Mouse (Mus musculus) testis, adult 2 months (tissue): ENCODE measurements at regions not wholly inside any gene's neighbourhood (a gene's known extent, or its start where the extent isn't known, plus 50 kb on each side); places are given as distances from the start of the nearest gene placed in this dataset.

Source experiments
- H3K27ac ChIP-seq: fragments of 200-500 bp; 2 replicates; pipeline ENCODE4 v1.5.1; 2012; ENCODE audit warnings: low read depth, low read length; ENCODE audit not compliant: control insufficient read depth, insufficient read depth
- H3K27me3 ChIP-seq: fragments of 200-500 bp; 2 replicates; pipeline ENCODE4 v1.6.1; 2012; ENCODE audit warnings: mild to moderate bottlenecking, low read length, moderate library complexity; ENCODE audit not compliant: control insufficient read depth, insufficient read depth
- H3K36me3 ChIP-seq: fragments of 200-500 bp; 2 replicates; pipeline ENCODE4 v1.6.1; 2012; ENCODE audit warnings: mild to moderate bottlenecking, low read length; ENCODE audit not compliant: control insufficient read depth, insufficient read depth
- H3K4me1 ChIP-seq: fragments of 200-500 bp; 2 replicates; pipeline ENCODE4 v1.6.1; 2012; ENCODE audit warnings: low read length; ENCODE audit not compliant: control insufficient read depth, insufficient read depth
- H3K4me3 ChIP-seq: fragments of 200-500 bp; 2 replicates; pipeline ENCODE4 v1.5.1; 2012; ENCODE audit warnings: low read depth, mild to moderate bottlenecking, low read length, moderate library complexity, mixed read lengths; ENCODE audit not compliant: control insufficient read depth
- CTCF ChIP-seq: fragments of 200-500 bp; IDR thresholded peaks from 2 replicates; pipeline ENCODE4 v1.5.1; 2012; ENCODE audit warnings: low read depth, mild to moderate bottlenecking, inconsistent platforms, low read length, moderate library complexity; ENCODE audit not compliant: control insufficient read depth, insufficient read depth, insufficient replicate concordance
- POLR2A ChIP-seq: fragments of 200-500 bp; IDR thresholded peaks from 2 replicates; pipeline ENCODE4 v1.6.1; 2012; ENCODE audit warnings: low read depth, mild to moderate bottlenecking, inconsistent platforms, low read length, moderate library complexity; ENCODE audit not compliant: control insufficient read depth

DNA sequence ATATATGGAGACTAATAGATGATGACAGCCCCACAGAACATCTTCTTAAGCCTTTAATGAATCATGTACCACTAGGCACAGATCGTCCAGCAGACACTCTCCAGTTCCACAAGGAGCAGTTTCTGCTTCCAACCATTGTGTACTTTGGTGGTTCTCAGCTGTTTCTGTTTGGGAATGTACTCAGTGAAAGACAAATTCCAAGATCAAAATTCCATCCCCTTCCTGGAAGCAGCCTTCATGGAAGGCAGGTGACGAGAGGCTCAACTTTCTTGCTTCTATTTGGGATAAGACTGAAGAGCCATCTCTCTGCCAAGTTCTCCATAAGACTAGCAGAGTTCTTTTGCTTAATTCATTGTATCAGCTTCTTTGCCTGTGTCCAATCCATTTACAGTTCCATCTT is 444.0 kb upstream of the Klf4 start:
- Histone ChIP-seq H3K27ac (no peak overlapping the region), H3K27me3 (no peaks in the 10 kb centered on the region), H3K36me3 (no peaks in the 10 kb centered on the region), H3K4me3 (no peak overlapping the region), H3K4me1 (no peaks in the 10 kb centered on the region)
- TF ChIP-seq CTCF (no peak), POLR2A (no peak)

DNA sequence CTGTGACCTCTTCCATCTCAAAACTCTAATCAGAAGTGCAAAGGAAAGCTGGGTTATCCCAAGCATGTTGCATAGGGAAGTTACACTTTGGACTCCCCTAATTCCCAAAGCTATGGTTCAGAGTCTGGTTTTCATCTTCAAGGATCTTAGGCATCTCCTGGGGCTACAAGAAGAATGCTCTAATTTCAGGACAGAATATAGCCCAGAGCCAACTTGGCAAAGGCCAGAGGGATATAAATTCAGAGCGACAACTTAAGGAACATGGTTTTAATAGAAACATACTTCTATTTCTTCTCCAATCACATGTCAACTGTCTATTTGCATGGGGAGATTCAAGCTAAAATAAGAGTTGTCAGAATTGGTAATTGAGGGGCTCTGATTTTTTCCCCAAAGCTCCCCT is 441.4 kb upstream of the Klf4 start:
- H3K4me3 ChIP-seq = no peak overlapping the region

DNA sequence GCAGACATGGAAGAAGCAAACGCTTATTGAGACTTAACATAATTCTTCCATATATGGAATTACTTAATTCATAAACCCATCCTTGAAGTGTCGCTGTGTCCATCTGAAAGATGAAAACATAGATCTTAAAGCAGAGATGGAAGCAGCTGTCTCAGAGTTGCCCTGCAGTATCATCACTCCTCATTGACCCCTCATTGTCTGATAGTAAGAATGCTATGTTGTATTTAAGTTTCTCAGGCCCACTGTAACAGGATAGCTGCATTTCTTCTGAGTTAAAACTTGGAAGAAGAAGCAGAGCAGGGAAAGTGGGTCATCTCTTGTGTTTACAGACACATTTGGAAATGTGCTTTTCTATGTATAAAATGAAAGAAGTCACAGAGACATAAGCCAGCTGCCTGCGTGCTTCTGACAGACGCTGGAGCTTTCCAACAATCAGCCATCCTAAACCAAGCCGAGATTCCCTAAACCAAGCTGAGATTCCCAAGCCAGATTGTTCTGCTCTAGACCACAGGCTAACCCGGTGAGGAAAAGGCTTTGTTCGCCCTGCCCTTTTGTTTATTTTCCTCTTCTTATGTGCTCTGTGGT is 440.1 kb upstream of the Klf4 start:
- no peak overlapping the region for H3K4me3 ChIP-seq
- no peaks in the 10 kb centered on the region for H3K27me3 ChIP-seq
- H3K4me1 ChIP-seq = no peaks in the 10 kb centered on the region
- TF ChIP-seq CTCF (no peak), POLR2A (no peak)
- H3K27ac ChIP-seq = no peak overlapping the region
- no peaks in the 10 kb centered on the region for H3K36me3 ChIP-seq

More for the DNA sequence above, 441.4 kb upstream of the Klf4 start:
- Histone ChIP-seq H3K27me3 (no peaks in the 10 kb centered on the region), H3K4me1 (no peaks in the 10 kb centered on the region), H3K27ac (no peak overlapping the region), H3K36me3 (no peaks in the 10 kb centered on the region)
- TF ChIP-seq POLR2A = no peak
- TF ChIP-seq CTCF = no peak

DNA sequence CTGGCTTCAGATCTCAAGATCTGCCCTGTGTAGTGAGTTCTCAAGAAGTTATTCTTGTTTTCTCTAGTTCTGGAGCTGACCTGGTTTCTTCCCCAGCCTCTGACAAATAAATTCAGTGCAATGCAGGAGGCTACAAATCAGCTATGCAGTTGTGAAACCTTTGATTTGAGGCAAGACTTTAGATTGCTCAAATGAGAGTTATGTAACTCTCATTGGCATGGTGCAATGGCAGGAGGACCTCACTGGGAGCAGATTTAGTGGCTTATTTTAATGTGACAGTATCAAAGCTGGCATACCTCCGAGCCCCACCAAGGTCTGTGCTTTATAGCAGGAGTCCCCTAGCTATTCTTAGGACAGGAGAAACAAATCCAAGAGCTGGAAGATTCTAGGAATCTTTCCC is 427.8 kb upstream of the Klf4 start:
- no peaks in the 10 kb centered on the region for H3K36me3 ChIP-seq
- no peak overlapping the region for H3K27ac ChIP-seq
- no peaks in the 10 kb centered on the region for H3K27me3 ChIP-seq
- H3K4me1 ChIP-seq = no peaks in the 10 kb centered on the region
- no peak overlapping the region for H3K4me3 ChIP-seq
- TF ChIP-seq CTCF (no peak), POLR2A (no peak)

DNA sequence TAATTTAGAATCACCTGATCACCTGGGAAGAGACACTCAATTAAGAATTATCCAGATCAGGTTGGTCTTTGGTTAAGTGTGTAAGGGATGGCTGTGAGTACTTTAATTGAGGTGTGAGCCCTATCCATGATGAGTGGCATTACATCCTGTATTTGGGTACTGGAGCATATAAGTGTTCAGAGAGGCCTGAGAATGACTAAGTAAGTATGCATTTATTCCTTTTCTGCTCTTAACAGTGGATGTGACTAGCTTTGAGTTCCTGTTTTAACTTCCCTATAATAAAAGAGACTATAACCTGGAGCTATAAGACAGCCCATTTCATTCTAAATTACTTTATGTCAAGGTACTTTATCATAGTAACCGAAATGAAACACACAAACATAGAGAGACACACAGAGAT is 421.4 kb upstream of the Klf4 start:
- TF ChIP-seq CTCF (no peak), POLR2A (no peak)
- Histone ChIP-seq H3K27ac (no peak overlapping the region), H3K27me3 (no peaks in the 10 kb centered on the region), H3K4me1 (no peaks in the 10 kb centered on the region), H3K4me3 (no peak overlapping the region), H3K36me3 (no peaks in the 10 kb centered on the region)

DNA sequence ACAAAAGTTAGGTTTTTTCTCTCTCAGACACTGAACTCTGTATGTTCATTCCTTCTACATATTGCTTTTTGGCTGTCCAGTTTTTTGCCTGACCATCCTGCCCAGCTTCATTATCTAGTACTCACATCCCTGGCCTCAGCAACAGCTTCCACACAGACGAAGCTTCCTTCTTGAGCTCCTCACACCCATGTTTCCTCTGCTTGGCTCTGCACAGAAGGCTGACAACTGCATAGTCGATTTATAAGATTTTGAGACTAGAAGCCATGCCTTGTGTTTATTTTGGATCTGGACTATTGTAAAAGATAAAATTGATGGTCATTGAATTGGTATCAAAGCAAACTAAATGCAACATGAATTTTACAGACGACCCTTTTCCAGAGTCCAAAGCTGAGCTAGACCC is 420.0 kb upstream of the Klf4 start:
- no peak overlapping the region for H3K4me3 ChIP-seq
- H3K36me3 ChIP-seq = no peaks in the 10 kb centered on the region
- no peak overlapping the region for H3K27ac ChIP-seq
- H3K4me1 ChIP-seq = no peaks in the 10 kb centered on the region
- no peak for TF ChIP-seq POLR2A
- TF ChIP-seq CTCF = no peak
- no peaks in the 10 kb centered on the region for H3K27me3 ChIP-seq

DNA sequence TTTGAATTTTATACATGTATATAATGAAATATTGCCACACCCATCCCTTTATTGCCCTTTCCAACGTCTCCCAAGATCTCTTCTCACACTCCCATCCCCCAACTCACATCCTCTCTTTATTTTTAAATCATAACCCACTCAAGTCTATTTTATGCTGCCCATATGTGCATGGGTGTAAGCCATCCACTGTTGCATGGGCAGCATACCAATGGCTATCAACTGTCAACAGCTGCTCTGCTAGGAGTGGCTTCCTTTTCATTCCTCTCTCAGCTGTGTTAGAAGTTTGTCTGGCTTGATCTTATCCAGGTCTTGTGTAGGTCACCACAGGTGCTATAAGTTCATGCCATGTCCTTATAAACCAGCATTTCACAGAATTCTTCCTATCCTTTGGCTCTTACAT is 409.2 kb upstream of the Klf4 start:
- no peaks in the 10 kb centered on the region for H3K4me1 ChIP-seq
- no peak for TF ChIP-seq CTCF
- TF ChIP-seq POLR2A = no peak
- H3K4me3 ChIP-seq = no peak overlapping the region
- no peaks in the 10 kb centered on the region for H3K36me3 ChIP-seq
- no peak overlapping the region for H3K27ac ChIP-seq
- no peaks in the 10 kb centered on the region for H3K27me3 ChIP-seq

DNA sequence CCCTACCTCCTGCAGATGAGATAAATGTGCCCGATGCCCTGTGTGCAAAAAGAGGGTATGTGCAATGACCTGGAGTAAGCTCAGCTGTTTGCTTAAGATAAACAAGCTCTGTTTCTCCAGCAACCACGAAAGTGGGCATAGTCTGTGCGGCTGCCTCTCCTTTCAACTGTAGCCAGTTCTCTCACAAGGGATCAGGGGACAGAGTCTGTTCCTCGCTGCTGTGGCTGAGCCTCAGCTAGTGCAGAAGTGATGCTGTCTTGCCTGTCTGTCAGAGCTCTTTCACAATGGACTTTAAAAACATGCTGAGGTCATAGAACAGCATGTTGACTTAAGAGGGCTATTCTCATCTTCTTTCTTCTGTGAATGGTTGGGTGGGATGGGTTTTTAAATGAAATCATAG is 406.1 kb upstream of the Klf4 start:
- no peaks in the 10 kb centered on the region for H3K27me3 ChIP-seq

More for the DNA sequence above, 406.1 kb upstream of the Klf4 start:
- TF ChIP-seq POLR2A = no peak
- no peak for TF ChIP-seq CTCF
- Histone ChIP-seq H3K27ac (no peak overlapping the region), H3K4me1 (no peaks in the 10 kb centered on the region), H3K36me3 (no peaks in the 10 kb centered on the region), H3K4me3 (no peak overlapping the region)
